Mouse (Mus musculus) heart, adult 18-20 months (tissue): Measurements from ENCODE around the gene Eif3f. TPM values are rescaled to one million over a fixed set of nuclear protein-coding genes. Genes with fewer than 3 reads are reported as not detected.

Experiments
- DNase-seq, 2 experiments: peaks; one replicate each; pipeline ENCODE4 v3.0.0; 2021 to 2022; ENCODE audit warnings: mixed read lengths in 1 of 2
- total RNA-seq, 2 experiments: library from RNA; stranded (reverse); gene quantifications; 2 replicates each; pipeline ENCODE4 v1.2.3; 2021

Eif3f gene
- total RNA-seq, 2 experiments from 2014 or later, result 88.1 to 95.2 TPM

- DNase-seq, result peak; percentile 36 to 61
Observed at GRCm38 (mm10) chr7:108966742-108967362, 32.6 kb downstream of the Eif3f start.

GRCm38 (mm10) chr7:108968201-108968600 is 34.0 kb downstream of the Eif3f start:
- DNase-seq, result no peak

GRCm38 (mm10) chr7:108972273-108972672 is 38.1 kb downstream of the Eif3f start:
- no peak for DNase-seq

GRCm38 (mm10) chr7:108985934-108986708 is 51.9 kb downstream of the Eif3f start:
- DNase-seq, result no peak

- no peak for DNase-seq
Observed at GRCm38 (mm10) chr7:108991207-108991606, 57.0 kb downstream of the Eif3f start.

Other genes starting within 250 kb of the Eif3f start
- not detected for gene Olfr512, start 221.1 kb upstream of the Eif3f start, total RNA-seq
- gene Olfr513, start 183.4 kb upstream of the Eif3f start, total RNA-seq, result not detected
- not detected for gene Olfr514, start 108.4 kb upstream of the Eif3f start, total RNA-seq
- gene Olfr516, start 83.9 kb upstream of the Eif3f start, total RNA-seq, result not detected
- gene Olfr517, start 62.0 kb upstream of the Eif3f start, total RNA-seq, result not detected
- gene Olfr518, start 49.4 kb upstream of the Eif3f start, total RNA-seq, result not detected
- not detected for gene Olfr519, start 40.0 kb upstream of the Eif3f start, total RNA-seq
- gene Nlrp10, start 4.2 kb upstream of the Eif3f start, total RNA-seq, result 10 to 100 TPM; 19.7 to 19.8 TPM
- under 1 TPM; 0.35 to 0.41 TPM for gene Tub, start 15.9 kb downstream of the Eif3f start, total RNA-seq
- 1 to 10 TPM; 2.6 to 3.4 TPM for gene Ric3, start 148.9 kb downstream of the Eif3f start, total RNA-seq
- 1 to 10 TPM; 2.6 to 3.5 TPM for gene Lmo1, start 240.8 kb downstream of the Eif3f start, total RNA-seq